13 mouse cellular contexts compared by ENCODE assay signal in the genomic region with DNA sequence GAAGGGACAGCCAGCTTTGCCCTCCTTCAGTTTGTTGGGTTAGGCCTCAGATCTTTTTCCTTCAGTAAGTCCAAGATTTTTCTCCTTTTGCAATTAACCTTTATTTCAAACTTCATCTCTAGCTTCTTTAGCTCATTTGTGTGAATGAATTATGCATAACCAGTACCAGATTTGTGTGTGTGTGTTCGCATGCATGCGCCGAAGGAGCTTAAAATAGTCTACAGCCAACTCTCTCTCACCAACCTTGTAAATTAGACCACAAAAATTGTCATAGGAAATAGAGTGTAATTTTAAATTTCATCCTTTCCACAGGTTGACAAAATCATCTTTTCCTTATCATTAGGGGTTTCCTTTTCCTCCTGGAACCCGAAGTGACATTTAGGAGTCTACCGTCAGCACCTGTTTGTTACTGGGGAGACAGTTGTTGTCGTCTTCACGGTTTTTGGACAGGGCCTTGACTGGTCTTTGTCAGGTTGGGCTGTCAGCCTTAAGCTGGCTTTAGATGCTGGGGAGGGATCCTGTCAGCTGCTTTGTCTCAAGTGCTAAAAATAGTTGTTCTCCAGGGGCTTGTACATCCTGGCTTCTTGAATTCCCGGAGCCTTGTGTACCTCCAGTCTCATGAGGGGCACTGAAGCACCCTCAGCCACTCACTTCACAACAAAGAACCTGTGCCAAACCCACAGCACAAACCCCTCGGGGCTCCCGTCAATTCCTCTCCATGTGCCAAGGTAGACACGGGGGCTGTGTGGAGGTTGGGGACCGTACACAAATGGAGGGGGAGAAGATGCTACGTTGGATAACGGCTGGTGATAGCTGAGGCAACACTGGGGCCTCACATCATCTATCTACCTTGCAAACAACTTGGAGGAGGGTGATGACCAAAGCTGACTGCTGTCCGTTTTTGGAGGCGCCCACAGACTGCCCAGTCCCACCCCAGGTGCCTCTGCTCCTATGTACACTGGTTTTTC.
A peak's percentile ranks its signal among the peaks of the same experiment; 100 is the strongest.
DNase-seq lines count a peak whose midpoint lies in the region; ATAC-seq lines count a peak whose summit lies in the region.
"Had no signal": no experiment of that assay in that cellular context is flagged by ENCODE, and none has a peak within 500 bp of the region (broad histone marks: within the 10 kb centered on the region; RNA-seq: fewer than 3 reads in every experiment).

No protein-coding gene starts in this region.

- DNase-seq in frontal cortex, postnatal 10 days (ENCODE audit: low spot score in 2 of 2): no peak
- DNase-seq in left cerebral cortex, postnatal 25 days (ENCODE audit: low spot score in 2 of 2): peak; percentile 32 to 75
- no peak for DNase-seq in left cerebral cortex, postnatal 36 days (ENCODE audit: low spot score in 2 of 2)
- DNase-seq in cerebellum, adult 8-10 months: no peak
- DNase-seq in liver: no peak
- DNase-seq: cerebellum, adult 18-20 months; kidney, adult 8-10 months; thymus, postnatal 25 days had no signal

- 64% methylated on average over 16 of the region's 16 CpGs for WGBS in embryonic facial prominence, embryonic 12.5 days
- 45% methylated on average over 16 of the region's 16 CpGs for WGBS in limb, embryonic 12.5 days

- H3K9ac ChIP-seq in embryonic facial prominence, embryonic 12.5 days: no peak overlapping the region
- no peak overlapping the region for H3K9ac ChIP-seq in limb, embryonic 12.5 days (replicated peaks)
- H3K9ac ChIP-seq: neural tube, embryonic 13.5 days had no signal

- H3K4me1 ChIP-seq in embryonic facial prominence, embryonic 12.5 days: peaks cover 22% of the 10 kb centered on the region
- H3K4me1 ChIP-seq in limb, embryonic 12.5 days (replicated peaks): peaks cover 52% of the 10 kb centered on the region

- H3K27me3 ChIP-seq in embryonic facial prominence, embryonic 12.5 days: no peaks in the 10 kb centered on the region
- peaks cover 43% of the 10 kb centered on the region for H3K27me3 ChIP-seq in limb, embryonic 12.5 days
- H3K27me3 ChIP-seq: neural tube, embryonic 13.5 days had no signal

- no peaks in the 10 kb centered on the region for H3K9me3 ChIP-seq in embryonic facial prominence, embryonic 12.5 days
- H3K9me3 ChIP-seq in limb, embryonic 12.5 days: no peaks in the 10 kb centered on the region
- H3K9me3 ChIP-seq: neural tube, embryonic 13.5 days had no signal

- peak; percentile 71 for ATAC-seq in frontal cortex, adult (ENCODE audit: low TSS enrichment)
- ATAC-seq in embryonic facial prominence, embryonic 12.5 days (ENCODE audit: insufficient number of reproducible peaks, insufficient read depth, low FRiP score, low TSS enrichment): no peak
- peak; percentile 28; the same call in 1 of the 2 replicates for ATAC-seq in limb, embryonic 12.5 days (ENCODE audit: insufficient number of reproducible peaks, insufficient read depth, low FRiP score, low TSS enrichment, low read depth)
- ATAC-seq: hindbrain, embryonic 16.5 days had no signal

- 0 out of 2 replicates have a peak overlapping the region, but pooled peaks have one; percentile 9 for H3K4me2 ChIP-seq in embryonic facial prominence, embryonic 12.5 days (replicated peaks)
- H3K4me2 ChIP-seq in limb, embryonic 12.5 days: peak overlapping the region; percentile 35
- H3K4me2 ChIP-seq: neural tube, embryonic 13.5 days had no signal

- H3K4me3 ChIP-seq in embryonic facial prominence, embryonic 12.5 days: no peak overlapping the region
- no peak overlapping the region for H3K4me3 ChIP-seq in limb, embryonic 12.5 days (replicated peaks)
- H3K4me3 ChIP-seq: neural tube, embryonic 13.5 days had no signal

- intact Hi-C loops in left cerebral cortex, postnatal 25 days (cut with DNase I): no loop called here
- intact Hi-C loops in left cerebral cortex, postnatal 36 days (cut with DNase I): loop anchor here (5.0 kb wide), 1 partner anchor 38 kb away; no protein-coding TSS in a partner anchor

- no peaks in the 10 kb centered on the region for H3K36me3 ChIP-seq in embryonic facial prominence, embryonic 12.5 days
- no peaks in the 10 kb centered on the region for H3K36me3 ChIP-seq in limb, embryonic 12.5 days
- H3K36me3 ChIP-seq: neural tube, embryonic 13.5 days had no signal

- H3K27ac ChIP-seq in embryonic facial prominence, embryonic 12.5 days: peak overlapping the region; percentile 74
- peak overlapping the region; percentile 85 for H3K27ac ChIP-seq in limb, embryonic 12.5 days
- H3K27ac ChIP-seq: neural tube, embryonic 13.5 days had no signal

Comparison
In these comparisons a context has a peak if more than half of its experiments do, and no peak if none do; other contexts are left out.
1. DNase-seq: peak in left cerebral cortex, postnatal 25 days (2 of 2); none in frontal cortex, postnatal 10 days (0 of 2), left cerebral cortex, postnatal 36 days (0 of 2), cerebellum, adult 8-10 months (single experiment) and liver (single experiment).